ENCODE assay signal across 12 mouse cellular contexts in genomic region chr5:147721438-147721837, GRCm38 (mm10). TPM values are rescaled to one million over a fixed set of nuclear protein-coding genes. Genes with fewer than 3 reads are reported as not detected.
A peak's percentile ranks its signal among the peaks of the same experiment; 100 is the strongest.
DNase-seq lines count a peak whose midpoint lies in the region; ATAC-seq lines count a peak whose summit lies in the region.
"Had no signal": no experiment of that assay in that cellular context is flagged by ENCODE, and none has a peak within 500 bp of the region (broad histone marks: within the 10 kb centered on the region; RNA-seq: fewer than 3 reads in every experiment).

No protein-coding gene starts in this region.

- H3K9me3 ChIP-seq in heart, embryonic 14.5 days (ENCODE audit: control insufficient read depth, low read length) = no peaks in the 10 kb centered on the region
- H3K9me3 ChIP-seq: forebrain, embryonic 15.5 days; midbrain, embryonic 12.5 days had no signal

- H3K27ac ChIP-seq in heart, embryonic 14.5 days (replicated peaks in 1 of 2; ENCODE audit: control insufficient read depth in 1 of 2, insufficient read depth in 1 of 2, low read depth in 2 of 2, low read length in 2 of 2) = peak overlapping the region in 1 of 2 experiments; percentile 55; a peak in 1 of 4 replicates
- H3K27ac ChIP-seq: forebrain, embryonic 15.5 days; midbrain, embryonic 12.5 days had no signal

- H3K4me3 ChIP-seq in heart, embryonic 14.5 days (ENCODE audit: control insufficient read depth in 1 of 2, insufficient read depth in 1 of 2, low read depth in 1 of 2, low read length in 2 of 2) = no peak overlapping the region
- H3K4me3 ChIP-seq: forebrain, embryonic 15.5 days; midbrain, embryonic 12.5 days had no signal

- peak; percentile 24 for DNase-seq in adrenal gland, postnatal 14 days
- DNase-seq in adrenal gland, adult 8-10 months = no peak
- DNase-seq in 416B (ENCODE audit: low read depth) (peak; percentile 94), liver (peak; percentile 36)
- DNase-seq in cerebellum, postnatal 36 days = no peak
- no peak for DNase-seq in layer of hippocampus, adult 9-11 months
- DNase-seq: B cell, adult 2 months; cerebellum, postnatal 10 days had no signal

- H3K4me1 ChIP-seq in heart, embryonic 14.5 days (ENCODE audit: control insufficient read depth in 2 of 2, insufficient read depth in 2 of 2, low read length in 2 of 2) = peaks cover 10 to 19% of the 10 kb centered on the region in 2 experiments

- H3K27me3 ChIP-seq in heart, embryonic 14.5 days (ENCODE audit: control insufficient read depth, insufficient read depth, low read length) = peaks cover 54% of the 10 kb centered on the region

- no peak for ATAC-seq in heart, embryonic 14.5 days (ENCODE audit: insufficient number of reproducible peaks, insufficient read depth, low FRiP score, low read depth)
- no peak for ATAC-seq in inflammation-experienced regulatory T-cells, adult 6 months
- ATAC-seq: forebrain, embryonic 15.5 days had no signal

- no peak overlapping the region for H3K9ac ChIP-seq in heart, embryonic 14.5 days (ENCODE audit: low read length)
- H3K9ac ChIP-seq: forebrain, embryonic 15.5 days; midbrain, embryonic 12.5 days had no signal

- peak overlapping the region; percentile 47 for H3K4me2 ChIP-seq in heart, embryonic 14.5 days (ENCODE audit: low read length)
- H3K4me2 ChIP-seq: forebrain, embryonic 15.5 days; midbrain, embryonic 12.5 days had no signal

- 27% methylated on average over 8 of the region's 8 CpGs for WGBS in heart, embryonic 14.5 days

- H3K36me3 ChIP-seq in heart, embryonic 14.5 days (ENCODE audit: control insufficient read depth, insufficient read depth, low read length) = no peaks in the 10 kb centered on the region
- H3K36me3 ChIP-seq: forebrain, embryonic 15.5 days; midbrain, embryonic 12.5 days had no signal

RNA-seq across cellular contexts. Expression of gene Flt1, which starts 4.4 kb away (rescaled TPM):
- 56.2 and 60.0 TPM in 2 replicates for total RNA-seq in adrenal gland, postnatal 14 days (2021)
- 10 to 100 TPM; 53.9 to 96.3 (median 78.7) TPM for total RNA-seq in adrenal gland, adult 8-10 months (2022)
- 28.9 and 29.5 TPM in 2 replicates for polyA plus RNA-seq in heart, embryonic 14.5 days (2014; fragmentation: Nextera tagmentation; extraction: Ambion mirVana)
- not detected for polyA plus RNA-seq in inflammation-experienced regulatory T-cells, adult 6 months (2017; shearing (Covaris generic))

Comparison
In these comparisons a context has a peak if more than half of its experiments do, and no peak if none do; other contexts are left out.
1. DNase-seq: peak in adrenal gland, postnatal 14 days (single experiment), 416B (single experiment) and liver (single experiment); none in adrenal gland, adult 8-10 months (single experiment), cerebellum, postnatal 36 days (0 of 2) and layer of hippocampus, adult 9-11 months (single experiment).